Mouse (Mus musculus) brown adipose tissue, adult 24 weeks (tissue): ENCODE results near the gene Cpa1. TPM values are rescaled to one million over a fixed set of nuclear protein-coding genes. Genes with fewer than 3 reads are reported as not detected.

ENCODE experiments used
- H3K27ac ChIP-seq: fragments of 200-500 bp; replicated peaks from 2 replicates; pipeline ENCODE4 v1.5.1; 2012; ENCODE audit warnings: low read depth, mild to moderate bottlenecking, low read length
- H3K4me1 ChIP-seq: fragments of 200-500 bp; 2 replicates; pipeline ENCODE4 v1.6.1; 2012; ENCODE audit warnings: low read length, mixed read lengths; ENCODE audit not compliant: control insufficient read depth, insufficient read depth, insufficient read length
- H3K4me3 ChIP-seq: fragments of 200-500 bp; 2 replicates; pipeline ENCODE4 v1.5.1; 2012; ENCODE audit warnings: low read depth, mild to moderate bottlenecking, low read length, moderate library complexity; ENCODE audit not compliant: insufficient read depth
- polyA plus RNA-seq: library from polyadenylated mRNA; stranded (reverse); fragments of >200 nt; gene quantifications from 2 replicates; pipeline ENCODE4 v1.2.4, GENCODE M21; 2012; ENCODE audit not compliant: missing spikeins, insufficient read depth, insufficient read length

Cpa1 gene
- polyA plus RNA-seq, 1 experiment = not detected

DNA sequence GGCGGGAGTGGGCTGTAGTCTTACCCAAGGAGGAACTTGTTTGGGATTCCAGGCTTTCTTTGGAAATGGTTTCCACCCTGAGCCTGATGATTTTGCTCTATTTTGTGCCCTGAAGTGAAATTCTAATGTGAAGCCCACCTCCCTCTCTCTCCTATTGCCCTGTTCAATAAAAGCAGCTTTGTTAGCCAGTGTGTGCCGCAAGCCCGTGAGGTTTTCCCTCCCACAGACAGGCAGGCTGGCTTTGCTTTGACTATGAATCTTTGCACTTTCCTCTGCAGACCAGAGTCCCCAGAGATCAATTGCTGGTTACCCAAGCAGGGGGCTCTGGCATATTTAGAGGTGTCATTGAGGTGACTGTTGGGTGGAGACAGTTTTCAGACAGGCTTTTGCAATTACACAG is 5.4 kb downstream of the Cpa1 start:
- Histone ChIP-seq H3K4me1 (peaks cover 13% of the 10 kb centered on the region), H3K4me3 (no peak overlapping the region), H3K27ac (peak overlapping the region; percentile 69)

- no peak overlapping the region for H3K4me3 ChIP-seq
- H3K4me1 ChIP-seq = peaks cover 15% of the 10 kb centered on the region
- H3K27ac ChIP-seq = peak overlapping the region; percentile 45; the same call in 1 of the 2 replicates
Observed at GRCm38 (mm10) chr6:30645379-30645778, 6.4 kb downstream of the Cpa1 start.

DNA sequence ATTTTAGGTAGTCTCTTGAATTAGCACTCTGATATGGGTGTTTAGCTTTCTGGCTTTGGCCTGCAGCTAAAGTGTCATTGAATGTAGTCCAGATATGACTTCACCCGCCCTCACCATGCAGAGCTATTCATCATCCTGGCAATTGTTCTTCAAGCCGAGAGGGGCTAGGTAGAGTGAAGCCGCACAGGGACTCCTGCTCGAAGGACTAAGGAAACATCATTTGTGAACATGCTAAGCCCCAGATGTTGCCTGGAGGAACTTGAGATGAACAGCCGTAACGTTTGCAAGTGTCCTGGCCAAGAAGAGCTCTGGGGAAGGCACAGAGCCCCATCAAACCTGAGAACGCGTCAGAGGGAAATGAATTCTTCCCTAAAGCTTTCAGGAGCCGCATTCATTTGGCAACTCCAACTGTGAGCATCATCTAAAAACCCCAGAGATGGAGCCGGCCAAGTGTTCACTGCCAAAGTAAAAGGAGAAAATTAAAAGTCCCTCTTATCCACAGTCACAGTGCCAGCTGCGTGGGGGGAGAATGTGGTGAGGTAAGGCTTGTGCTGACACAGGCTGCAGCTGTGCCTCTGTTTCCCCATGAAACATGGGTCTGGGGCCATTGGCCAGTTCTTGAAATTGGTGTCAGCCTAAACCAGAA is 10.8 kb downstream of the Cpa1 start:
- no peak overlapping the region for H3K27ac ChIP-seq
- H3K4me3 ChIP-seq = no peak overlapping the region
- peaks cover 11% of the 10 kb centered on the region; the same call in 1 of the 2 replicates for H3K4me1 ChIP-seq

DNA sequence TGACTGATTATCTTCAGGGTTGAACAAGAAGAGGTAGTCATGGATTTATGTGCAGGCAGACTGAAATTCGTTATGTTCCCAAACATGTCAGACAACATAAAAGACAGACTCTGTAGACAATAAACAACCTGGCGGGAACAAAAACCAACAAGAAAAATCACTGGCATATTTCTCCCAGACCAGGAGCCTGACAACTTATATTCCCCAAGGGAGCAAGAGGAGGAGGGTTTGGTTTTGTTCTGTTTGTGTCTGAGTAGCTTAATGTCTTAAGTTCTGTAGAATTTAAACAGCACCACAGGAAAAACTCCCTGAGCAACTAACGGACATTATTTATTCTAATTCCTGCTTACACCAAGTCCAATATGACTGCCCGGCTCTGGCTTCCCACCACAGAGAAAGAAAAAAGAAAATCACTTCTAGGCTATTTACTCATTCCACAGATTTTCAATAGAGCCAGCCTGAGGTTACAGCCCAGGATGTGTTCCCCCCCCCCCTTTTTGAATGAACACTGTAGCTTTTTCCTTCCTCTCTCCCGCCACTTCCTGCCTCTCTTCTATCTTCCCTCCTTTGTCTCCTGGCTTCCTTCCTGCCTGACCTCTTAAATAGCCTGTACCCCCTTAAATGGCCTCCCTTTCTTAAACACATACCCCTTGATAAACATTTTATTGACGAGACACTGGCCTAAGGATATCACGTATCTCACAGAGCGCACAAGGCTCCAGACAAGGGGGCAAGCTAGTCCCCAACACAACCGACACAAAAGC is 13.6 kb downstream of the Cpa1 start:
- Histone ChIP-seq H3K4me1 (peaks cover 9% of the 10 kb centered on the region; the same call in 1 of the 2 replicates), H3K4me3 (no peak overlapping the region), H3K27ac (peak overlapping the region; percentile 58)

DNA sequence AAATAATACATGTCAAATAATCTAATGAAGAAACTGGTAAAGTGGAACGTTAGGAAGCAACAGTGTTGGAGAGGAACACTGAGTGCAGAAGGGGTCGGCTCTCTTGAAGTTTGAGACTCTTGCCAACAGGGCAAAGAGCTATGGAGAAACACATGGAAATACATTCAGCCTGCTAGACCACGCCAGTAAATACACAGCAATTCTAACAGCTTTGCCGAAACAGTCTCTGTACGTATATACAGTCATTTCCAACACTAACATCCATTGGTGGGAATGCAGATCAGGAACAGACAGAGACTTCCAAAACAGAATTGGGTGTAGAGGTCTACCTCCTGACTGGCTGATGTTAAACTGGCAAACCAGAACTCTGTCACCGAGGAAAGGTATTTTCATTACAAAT is 14.5 kb downstream of the Cpa1 start:
- peaks cover 9% of the 10 kb centered on the region; the same call in 1 of the 2 replicates for H3K4me1 ChIP-seq
- no peak overlapping the region for H3K4me3 ChIP-seq
- no peak overlapping the region for H3K27ac ChIP-seq

DNA sequence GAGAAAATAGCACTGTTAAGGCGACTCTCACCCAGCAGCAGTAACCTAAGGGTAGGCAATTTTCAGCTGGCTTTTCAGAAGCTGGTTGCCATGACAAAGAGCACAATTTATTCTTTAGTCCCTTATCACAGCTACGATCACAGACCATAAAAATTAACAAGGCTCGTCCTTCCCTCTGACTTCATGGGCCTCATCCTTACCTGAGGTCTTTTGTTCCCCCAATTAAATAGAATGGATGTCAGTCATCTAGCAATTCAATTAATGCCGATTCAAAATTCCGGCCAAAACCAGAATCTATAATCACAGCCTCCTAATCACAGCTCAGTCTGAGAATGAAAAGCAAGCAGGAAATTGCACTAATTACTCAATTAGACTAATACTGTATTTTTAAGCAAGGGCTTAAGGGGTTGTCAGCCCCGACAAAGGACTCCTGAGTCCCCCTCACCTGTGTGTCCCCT is 15.4 kb downstream of the Cpa1 start:
- Histone ChIP-seq H3K4me1 (peaks cover 8% of the 10 kb centered on the region; the same call in 1 of the 2 replicates), H3K4me3 (no peak overlapping the region), H3K27ac (no peak overlapping the region)

- H3K27ac ChIP-seq = no peak overlapping the region
- H3K4me3 ChIP-seq = no peak overlapping the region
- peaks cover 5% of the 10 kb centered on the region; the same call in 1 of the 2 replicates for H3K4me1 ChIP-seq
Observed at GRCm38 (mm10) chr6:30654932-30655331, 15.9 kb downstream of the Cpa1 start.

- H3K27ac ChIP-seq = no peak overlapping the region
Observed at GRCm38 (mm10) chr6:30657279-30657678, 18.3 kb downstream of the Cpa1 start.

GRCm38 (mm10) chr6:30658619-30659018 is 19.6 kb downstream of the Cpa1 start:
- Histone ChIP-seq H3K27ac (no peak overlapping the region), H3K4me3 (no peak overlapping the region), H3K4me1 (no peaks in the 10 kb centered on the region)

More at GRCm38 (mm10) chr6:30657279-30657678, 18.3 kb downstream of the Cpa1 start:
- Histone ChIP-seq H3K4me3 (no peak overlapping the region), H3K4me1 (peaks cover 5% of the 10 kb centered on the region; the same call in 1 of the 2 replicates)

DNA sequence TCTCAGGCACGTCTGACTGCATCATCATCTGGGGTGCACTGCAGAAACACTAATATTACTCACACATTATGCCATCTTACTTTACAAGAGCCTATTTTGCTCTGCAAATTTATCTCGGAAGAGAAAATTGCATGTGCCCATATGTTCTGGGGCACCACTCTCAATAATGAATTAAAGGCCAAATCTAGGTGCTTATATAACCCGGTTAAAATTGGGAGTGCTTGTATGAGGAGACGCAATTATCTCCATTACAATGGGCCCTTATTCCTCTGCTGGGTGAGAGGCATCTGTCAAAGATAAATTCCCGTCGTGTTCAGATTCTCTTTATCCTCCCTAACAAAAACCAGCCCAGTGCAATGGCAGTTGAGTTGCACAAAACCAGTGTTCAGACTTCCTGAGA is 25.8 kb downstream of the Cpa1 start:
- Histone ChIP-seq H3K4me1 (no peaks in the 10 kb centered on the region), H3K4me3 (no peak overlapping the region), H3K27ac (no peak overlapping the region)

DNA sequence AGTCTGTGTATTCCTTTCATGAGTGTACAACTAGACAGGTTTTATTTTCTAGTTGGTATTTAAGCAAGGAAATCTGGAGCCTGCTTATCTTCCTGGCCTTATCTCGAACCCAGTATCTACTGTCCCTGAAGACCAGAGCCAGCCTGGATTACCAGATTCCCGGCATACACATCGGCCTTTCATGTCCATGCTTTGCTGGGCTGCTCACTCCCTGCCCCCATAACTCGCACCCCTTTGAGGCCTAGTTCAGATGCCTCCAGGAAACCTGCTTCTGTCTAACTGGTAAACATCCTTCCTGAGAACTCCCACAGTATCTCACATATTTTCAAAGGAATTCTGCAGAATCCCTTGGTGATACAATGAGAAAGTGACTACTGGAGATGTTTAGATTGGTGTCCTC is 26.3 kb downstream of the Cpa1 start:
- no peak overlapping the region for H3K4me3 ChIP-seq
- no peak overlapping the region for H3K27ac ChIP-seq
- no peaks in the 10 kb centered on the region for H3K4me1 ChIP-seq

GRCm38 (mm10) chr6:30666043-30666442 is 27.0 kb downstream of the Cpa1 start:
- Histone ChIP-seq H3K4me1 (no peaks in the 10 kb centered on the region), H3K27ac (no peak overlapping the region), H3K4me3 (no peak overlapping the region)

DNA sequence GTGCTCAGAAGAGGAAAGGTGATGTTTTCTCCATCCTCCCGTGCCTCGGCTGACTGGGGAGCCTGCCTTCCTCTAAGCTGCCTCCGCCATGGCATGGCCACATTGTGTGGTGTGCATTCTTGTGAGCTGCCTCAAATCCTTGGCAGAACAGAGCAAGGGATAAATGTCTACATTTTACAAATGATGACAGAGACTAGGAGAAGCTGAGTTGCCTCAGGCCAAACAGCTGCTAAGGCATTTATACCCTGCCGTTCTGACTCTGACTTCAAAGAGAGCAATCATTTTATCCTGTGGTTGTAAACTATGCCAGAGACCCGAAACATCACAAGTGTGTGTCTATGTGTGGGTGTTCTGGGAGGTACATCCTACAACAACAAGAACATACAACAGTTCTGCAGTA is 28.6 kb downstream of the Cpa1 start:
- no peak overlapping the region for H3K4me3 ChIP-seq
- no peaks in the 10 kb centered on the region for H3K4me1 ChIP-seq
- no peak overlapping the region for H3K27ac ChIP-seq

DNA sequence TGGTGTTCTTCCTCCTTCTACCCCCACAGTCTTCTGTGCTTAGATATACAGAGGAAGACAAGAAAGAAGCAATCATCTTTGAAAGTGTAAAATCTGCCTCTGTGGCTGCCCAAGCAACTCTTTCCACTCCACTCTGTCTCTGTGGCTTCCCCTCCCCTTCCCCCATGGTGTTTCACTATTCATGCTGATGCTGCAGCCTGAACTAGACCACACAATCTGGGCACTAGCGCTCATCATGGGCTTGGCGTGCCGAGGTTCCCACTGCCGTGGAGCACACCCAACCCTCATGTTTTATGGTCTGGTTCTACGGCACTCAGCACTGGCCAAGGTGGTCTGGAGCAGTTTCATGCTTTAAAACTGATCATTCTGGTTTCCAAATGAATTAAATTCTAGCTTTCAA is 32.7 kb downstream of the Cpa1 start:
- H3K4me1 ChIP-seq = peaks cover 4% of the 10 kb centered on the region
- no peak overlapping the region for H3K27ac ChIP-seq
- H3K4me3 ChIP-seq = no peak overlapping the region

- no peak overlapping the region; the same call in 1 of the 2 replicates for H3K27ac ChIP-seq
- H3K4me3 ChIP-seq = peak overlapping the region; percentile 52
- peaks cover 4% of the 10 kb centered on the region for H3K4me1 ChIP-seq
Observed at GRCm38 (mm10) chr6:30673764-30674561, 34.9 kb downstream of the Cpa1 start.
